Mouse (Mus musculus) urinary bladder, postnatal 10 days (tissue): ENCODE data around the gene Arpc2.
A peak's percentile ranks its signal among the peaks of the same experiment; 100 is the strongest.
"Not testable (repeated sequence)": the region's sequence is repeated elsewhere in the genome, so short reads cannot be mapped to it uniquely, and the experiment has no call there.

ENCODE experiments used
- DNase-seq: peaks from one replicate; pipeline ENCODE4 v3.0.0; 2022; ENCODE audit warnings: low spot score

The Arpc2 gene

DNA sequence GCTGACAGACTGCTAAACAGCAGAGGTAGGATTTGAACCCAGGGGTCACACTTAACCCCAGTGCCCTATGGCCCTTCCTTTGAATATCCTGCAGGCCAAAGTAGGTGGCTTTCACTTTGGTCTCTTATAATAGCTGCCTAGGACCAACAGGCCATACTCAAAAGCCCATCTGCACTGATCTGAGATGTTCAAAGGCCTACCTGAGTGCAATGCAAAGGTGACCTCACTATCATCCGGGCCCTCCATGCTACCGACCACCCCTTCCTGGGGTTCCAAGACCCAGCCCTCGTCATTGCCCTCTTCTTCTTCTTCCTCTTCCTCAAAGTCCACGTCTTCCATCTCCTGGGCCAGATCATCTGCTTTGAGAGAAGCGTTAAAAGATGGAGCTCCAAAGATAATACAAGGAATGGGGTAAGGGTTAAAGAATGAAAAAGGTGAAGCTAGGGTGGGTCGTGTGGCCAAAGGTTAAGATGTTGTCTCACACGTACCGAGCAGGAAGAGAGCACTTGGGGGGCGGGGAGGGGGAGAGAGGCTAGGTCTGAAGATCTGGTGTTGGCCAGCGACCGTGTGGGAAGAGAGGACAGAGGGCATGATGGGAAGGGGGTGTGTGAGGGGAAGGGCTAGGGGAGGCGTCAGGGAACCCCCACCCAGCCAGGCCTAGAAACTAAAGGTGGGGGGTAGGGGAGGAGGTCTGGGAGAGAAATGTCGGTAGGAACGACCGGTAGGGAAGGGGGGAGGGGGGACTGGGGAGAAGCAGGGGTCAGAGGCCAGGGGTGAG, 48.0 kb downstream of the Arpc2 start:
- no peak for DNase-seq

DNA sequence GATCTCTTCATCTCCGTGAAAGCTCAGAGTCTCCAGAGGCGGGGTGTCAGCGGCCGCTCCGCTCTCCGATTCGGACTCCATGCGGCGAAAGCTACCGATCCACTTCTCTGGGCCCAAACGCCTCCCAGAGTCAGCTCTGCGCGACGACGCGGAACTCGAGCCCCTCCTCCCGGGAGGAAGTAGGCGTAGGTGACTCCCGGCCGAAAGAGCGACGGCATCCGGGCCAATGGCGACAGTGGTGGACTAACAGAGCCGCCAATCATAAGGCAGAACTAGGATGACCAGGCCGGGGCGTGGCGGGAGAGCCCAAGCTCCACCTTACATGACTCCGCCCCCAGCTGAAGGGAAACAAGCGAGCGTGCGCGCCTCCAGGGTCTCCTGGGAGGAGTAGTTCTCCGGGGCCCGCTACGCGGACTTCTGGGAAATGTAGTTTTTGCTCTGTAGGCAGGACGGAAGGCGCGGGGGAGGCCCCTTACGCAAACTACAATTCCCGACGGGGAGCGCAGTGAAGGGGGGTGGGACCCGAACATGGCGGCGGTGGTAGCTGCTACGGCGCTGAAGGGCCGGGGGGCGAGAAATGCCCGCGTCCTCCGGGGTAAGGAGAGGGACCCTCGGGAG, 48.8 kb downstream of the Arpc2 start, which contains the start of the genes Aamp and Pnkd:
TSS of gene Aamp (minus strand) at position 196 of the 618 bp plus-strand sequence.
TSS of gene Pnkd (plus strand) at position 388 of the 618 bp plus-strand sequence.
- peak; percentile 97 for DNase-seq

DNA sequence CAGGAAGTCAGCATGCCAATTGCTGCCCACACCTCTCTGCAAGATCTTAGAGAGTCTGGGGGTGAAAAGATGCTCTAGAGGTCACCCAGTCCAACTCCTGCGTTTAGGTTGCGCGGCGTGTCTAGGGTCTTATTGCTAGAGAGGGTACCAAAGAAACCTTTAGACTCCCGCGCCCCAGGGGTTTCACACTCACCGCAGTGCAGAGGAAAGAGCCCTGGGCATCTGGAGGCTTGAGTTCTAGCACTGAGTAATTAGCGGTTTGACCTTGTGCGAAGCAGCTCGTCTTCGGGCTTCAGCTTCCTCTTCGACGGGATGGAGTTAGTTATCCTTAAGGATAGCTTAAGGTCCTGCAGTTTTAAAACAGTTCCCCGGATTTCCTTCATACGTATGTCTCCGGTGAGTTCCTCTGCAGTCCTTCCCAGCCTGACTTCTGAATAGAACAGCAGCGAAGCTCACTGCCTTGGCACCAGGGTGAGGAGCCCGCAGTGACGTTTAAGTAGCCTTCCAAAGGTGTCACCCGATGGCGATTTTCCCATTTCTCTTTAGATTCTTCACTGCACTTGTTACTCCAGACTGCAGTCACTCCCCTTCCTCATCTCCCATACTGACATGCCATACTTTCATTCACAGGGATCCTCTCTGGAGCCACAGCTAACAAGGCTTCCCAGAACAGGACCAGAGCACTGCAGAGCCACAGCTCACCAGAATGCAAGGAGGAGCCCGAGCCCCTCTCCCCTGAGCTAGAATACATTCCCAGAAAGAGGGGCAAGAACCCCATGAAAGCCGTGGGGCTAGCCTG, 49.5 kb downstream of the Arpc2 start:
- no peak for DNase-seq

DNA sequence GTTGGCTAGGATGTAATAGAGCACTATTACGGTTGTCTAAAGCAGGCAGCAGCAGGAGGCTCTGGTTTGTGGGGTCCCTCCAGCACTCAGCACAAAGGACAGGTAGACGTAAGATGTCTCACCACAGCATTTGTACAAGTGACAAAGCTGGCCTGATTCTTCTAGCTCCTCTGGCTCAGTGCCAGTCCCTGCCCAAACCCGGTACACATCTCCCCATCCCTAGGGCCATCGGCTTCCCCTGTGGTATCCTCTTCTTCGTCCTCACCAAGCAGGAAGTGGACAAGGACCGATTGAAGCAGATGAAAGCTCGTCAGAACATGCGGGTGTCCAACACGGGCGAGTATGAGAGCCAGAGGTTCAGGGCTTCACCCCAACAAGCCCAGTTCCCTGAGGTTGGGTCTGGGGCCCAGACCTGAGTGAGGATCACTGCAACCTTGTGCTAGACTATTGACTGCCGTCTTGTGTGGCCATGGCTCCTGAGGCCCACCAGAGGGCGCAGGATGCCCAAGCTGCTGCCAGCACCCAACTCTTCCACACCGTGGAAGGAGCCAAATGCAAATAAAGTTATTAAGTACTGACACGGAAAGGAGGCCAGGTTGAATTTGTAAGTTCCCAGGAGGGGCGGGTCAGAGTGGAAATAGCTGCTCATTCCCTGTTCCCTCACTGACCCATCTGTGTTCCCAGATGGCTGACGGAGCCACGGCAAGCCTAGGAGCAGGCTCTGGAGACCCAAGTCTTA, 51.2 kb downstream of the Arpc2 start:
- DNase-seq: not testable (repeated sequence)

DNA sequence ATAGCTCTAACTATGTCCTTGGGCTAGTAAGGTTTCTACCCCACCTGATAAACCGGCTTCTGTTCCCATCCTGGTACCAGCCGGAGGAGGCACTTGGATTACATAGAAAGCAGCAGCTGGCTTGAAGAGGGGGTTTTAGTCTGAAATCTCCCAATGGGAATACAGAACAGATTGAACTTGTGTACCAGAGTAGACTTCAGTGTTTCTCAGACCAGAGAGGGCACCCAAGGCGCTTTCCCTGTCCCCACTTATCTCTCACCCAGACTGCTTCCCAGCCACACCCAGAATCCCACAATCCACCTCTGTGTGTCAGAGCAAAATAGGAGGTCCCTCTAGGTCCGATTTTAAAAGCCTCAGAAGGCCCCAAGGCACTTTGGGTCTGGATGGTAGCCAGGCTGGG, 52.4 kb downstream of the Arpc2 start:
- no peak for DNase-seq

DNA sequence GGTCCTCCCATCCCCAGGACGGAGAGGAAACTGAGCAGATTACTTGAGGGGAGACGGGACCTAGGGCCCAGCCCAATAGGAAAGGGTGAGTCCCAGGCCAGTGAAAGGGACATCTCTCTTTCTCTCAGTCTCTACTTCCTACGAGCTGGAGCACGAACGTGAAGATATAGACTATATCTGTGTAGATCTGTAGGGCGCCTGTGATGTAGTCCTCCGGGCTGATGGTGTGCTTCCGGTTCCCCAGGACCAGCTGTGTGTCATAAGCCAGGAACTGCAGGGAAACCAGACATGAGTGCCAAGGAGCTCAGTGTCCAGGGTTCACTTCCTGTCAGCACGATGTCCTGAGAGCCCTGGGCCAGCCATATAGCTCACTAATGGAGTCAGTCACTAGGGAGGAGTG, 53.4 kb downstream of the Arpc2 start:
- DNase-seq: no peak

DNA sequence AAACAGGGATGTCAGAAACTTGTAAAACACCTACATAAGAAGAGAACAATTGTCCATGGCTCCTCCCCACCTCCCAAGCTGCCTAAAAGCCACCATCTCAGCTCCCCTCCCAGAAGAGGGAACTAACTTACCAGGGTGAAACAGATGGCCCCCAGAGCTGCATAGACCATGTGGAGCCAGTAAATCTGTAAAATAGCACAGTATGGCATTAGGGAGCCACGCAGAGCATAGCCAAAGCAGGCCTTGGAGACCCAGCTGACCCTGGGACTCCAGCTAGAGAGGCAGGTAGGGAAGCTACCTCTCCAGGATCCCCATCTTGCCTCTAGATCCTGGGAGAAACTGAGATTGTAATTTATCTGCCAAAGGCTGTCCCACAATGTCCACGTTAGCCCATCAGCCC, 53.9 kb downstream of the Arpc2 start:
- no peak for DNase-seq

DNA sequence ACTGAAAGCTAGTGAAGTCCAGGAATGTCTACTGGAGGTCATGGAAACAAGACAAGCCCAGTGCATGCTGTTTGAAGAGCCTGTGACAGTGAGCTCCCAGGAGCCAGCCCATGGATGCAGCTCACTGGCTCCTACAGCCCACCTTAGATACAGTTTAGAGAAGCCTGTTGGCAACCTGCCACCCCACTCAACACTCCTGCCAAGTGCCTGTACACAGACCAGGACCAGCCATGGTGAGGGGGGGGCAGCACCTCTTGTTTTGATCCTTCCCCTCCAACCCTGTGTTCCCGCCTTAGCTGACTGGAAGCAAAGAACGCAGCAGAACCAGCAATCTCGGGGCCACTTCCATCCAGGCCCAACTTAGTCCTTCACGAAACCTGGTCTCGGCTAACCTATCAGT, 54.3 kb downstream of the Arpc2 start:
- DNase-seq: no peak

DNA sequence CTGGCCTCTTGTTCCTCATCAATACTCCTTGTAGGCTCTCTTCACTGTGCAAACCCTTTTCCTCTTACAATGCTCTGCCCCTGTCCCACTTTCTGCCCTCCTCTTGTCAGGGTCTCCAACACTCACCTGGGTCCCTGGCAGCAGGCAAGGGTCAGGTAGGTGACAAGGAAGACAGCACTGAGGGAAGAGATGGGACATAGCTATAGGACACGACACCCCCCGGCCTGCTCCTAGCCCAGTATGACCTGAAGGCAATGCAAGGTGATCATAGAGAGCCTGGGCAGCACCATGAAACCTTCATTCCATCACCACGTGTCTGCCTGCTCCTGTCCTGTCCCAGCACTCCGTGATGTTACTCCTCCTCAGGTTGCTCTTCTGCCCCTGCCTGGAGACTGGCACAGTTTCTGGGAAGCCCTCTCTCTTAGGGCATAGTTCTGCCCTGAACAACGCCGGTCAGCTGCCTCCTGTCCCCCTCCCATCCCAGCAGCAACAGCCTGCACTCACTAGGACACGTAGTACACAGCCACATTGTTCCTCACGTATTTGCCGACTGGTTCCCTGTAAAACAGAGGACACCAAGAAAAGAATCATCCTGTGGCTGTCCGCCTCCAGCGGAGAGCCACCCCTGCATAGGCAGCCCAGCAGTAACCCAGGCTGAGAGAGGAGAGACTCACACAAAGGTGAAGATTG, 56.6 kb downstream of the Arpc2 start:
- DNase-seq: no peak

DNA sequence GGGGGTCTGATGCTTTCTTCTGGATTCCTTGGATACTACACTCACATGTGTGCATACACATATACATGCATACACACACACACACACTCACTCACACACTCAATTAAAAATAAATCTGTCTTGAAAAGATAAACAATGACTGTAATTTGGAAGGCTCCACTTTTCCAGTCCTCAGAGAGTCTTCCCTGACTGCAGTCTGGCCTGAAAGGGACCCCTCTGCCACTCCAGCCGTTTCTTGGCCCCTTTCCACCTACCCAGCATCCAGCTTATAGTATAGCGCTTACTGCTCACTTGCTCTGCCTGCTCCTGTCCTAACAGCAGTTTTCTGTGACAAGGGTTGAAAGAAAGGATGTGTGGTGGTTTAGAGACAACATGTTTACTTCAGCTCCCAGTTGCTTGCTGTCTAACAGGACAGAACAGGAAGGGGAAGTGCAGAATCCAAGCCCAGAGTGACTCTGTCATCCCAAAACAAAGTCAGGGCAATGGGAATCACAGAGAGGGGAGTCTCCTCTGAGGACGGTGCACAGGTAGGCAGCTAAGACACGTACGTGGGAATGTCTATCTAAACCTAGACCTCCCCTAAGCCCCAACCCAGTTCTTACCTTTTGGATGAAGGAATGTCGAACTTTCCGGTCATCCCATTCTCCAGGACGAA, 57.5 kb downstream of the Arpc2 start:
- DNase-seq: no peak

DNA sequence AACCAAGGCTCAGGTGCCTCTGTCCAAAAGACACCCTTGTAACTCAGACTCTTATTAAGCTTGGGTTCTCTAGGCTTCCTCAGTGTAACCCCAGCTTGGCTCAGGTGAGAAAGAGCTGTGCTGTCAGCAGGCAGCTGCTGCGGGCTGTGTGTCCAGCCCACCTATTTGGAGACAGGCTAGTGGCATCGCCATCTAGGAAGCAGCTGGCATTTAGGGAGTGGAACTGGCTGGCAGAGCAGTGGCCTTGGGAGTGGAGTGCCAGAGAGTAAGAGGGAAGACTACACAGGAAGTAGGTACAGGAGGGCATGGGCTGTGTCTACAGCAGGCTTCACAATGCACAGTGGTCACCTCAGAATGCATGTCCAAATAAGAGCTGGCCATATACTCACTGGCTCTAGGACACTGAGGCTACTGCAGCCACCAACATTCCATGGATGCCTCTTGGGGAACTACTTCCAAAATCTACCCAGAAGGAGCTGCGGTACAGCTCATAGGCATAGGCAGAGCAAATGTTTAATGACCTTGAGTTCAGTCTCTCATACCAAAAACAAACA, 58.3 kb downstream of the Arpc2 start:
- DNase-seq: no peak

DNA sequence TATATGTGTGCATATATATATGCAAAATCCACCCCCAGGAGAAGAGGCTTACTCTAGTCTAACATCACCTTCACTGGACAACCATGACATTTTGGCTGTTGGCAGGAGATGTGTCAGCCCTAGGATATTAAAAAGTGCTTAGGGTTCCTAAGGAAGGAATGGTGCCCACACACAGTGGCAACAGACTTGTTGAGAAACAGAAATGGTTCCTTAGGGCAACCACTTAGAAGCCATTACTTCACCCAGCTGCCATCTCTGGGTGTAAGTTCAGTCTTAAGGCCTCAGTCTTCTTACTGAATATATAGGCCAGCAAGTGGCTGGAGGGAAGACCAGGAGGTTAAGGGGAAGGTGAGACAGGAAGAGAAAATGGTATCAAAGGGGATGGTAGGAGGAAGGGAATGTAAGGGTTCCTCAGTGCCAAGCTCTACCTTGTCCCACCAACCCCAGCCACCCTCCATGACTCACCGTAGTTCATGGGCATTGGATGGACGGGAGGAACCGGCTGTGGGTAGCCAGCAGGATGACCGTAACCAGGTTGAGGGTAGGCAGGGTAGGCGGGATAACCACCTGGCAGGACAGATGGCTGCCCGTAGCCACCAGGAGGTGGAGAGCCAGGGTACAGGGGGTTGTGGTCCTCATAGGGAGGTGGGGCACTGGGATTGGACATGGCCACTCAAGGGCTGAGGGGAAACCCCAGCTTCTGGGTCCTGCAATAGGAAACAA, 59.0 kb downstream of the Arpc2 start:
- DNase-seq: no peak

DNA sequence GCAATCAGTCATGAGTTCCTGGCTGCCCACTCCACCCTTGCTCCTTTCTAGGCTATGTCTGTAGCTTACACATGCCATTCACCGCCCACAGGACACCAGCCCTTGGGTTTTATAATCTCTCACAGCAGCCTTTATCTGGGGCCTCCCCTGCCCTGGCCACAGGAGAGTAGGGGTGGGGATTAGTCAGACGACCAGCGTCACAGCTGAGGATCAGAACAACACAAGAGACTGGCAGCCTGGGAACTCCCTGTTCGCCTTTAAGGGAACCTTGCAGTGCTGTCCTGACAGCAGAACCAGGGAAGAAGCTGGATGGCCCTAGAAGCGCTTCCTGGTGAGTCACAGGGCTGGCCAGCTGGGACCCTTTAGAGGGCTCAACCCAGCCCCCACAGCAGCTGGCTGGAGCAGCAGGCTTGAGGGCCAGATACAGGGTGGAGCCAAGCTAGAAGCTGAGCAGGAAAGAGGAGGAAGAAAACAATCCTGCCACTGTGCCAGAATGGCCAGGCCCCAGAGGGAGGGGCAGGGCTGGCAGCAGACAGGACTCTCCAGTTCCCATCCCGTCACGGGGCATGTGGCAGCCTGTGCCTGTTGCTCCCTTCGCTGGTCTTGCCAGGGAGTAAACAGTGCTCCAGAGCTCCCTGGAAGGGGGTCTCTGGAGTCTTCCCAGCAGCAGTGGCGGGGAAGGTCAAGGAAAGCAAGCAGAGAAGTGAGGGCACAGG, 59.7 kb downstream of the Arpc2 start:
- DNase-seq: peak; percentile 71

DNA sequence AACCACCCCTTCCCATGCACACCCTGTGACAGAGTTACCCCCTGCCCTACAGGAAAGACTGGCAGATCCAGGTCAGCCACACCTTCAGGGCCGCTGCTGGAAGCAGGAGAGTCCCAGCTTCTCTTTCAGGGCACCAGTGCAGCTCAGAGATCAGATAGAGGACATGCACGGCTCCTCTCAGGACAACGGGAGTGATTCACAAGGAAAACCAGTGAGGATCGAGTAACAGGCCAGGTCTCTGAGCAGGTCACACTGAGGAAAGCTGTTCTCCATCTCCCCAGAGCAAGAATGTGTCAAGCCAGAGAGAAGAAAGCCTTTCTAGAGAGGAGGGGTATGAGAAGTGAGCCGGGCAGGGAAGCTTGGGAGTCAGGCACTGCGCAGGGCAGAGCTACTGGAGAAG, 60.6 kb downstream of the Arpc2 start:
- DNase-seq: no peak

DNA sequence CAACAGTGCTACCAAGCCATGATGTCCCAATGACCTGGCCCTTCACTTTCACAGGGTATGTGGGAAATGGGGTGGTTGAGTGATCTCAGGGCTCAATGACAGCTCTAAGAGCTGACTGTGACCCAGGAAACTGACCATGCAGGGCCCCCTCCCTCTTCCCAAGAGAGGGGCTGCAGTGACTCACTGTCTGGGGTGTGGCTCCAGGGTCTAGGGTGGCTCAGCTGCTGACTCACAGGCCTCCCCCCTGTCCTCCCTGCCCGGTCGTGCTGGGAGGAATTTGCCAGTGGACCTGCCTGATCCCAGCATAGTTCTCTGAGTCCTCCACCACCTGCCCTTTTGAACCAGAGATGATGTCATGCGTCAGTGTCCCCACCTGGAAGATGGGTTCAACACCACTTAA, 61.4 kb downstream of the Arpc2 start:
- no peak for DNase-seq

DNA sequence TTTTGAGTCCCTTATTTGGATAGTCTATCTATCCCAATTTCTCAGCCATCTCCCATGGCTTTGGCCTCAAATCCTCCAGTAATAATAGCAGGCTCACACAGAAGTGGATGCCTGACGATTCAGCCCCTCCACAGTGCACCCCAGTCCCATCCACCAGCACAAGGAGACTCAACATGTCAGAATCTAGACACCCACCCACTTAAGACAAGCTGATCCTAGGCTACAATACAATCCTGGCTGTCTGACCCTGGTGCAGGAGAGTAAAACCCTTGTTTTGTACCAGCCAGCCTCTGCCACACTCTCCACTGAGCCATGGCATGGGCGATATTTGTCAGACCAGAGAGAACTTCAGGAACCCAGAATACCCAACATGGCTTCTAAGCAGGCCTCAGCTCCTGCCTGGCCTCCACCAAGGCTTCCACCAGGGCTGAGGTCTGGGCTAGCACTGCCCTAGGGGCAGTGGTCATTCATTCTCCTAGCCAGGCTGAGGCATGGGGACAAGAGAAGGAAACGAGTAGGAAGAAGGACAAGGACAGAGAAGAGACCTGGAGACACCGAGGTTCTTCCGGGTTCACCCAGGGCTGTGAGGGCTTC, 62.4 kb downstream of the Arpc2 start:
- no peak for DNase-seq

DNA sequence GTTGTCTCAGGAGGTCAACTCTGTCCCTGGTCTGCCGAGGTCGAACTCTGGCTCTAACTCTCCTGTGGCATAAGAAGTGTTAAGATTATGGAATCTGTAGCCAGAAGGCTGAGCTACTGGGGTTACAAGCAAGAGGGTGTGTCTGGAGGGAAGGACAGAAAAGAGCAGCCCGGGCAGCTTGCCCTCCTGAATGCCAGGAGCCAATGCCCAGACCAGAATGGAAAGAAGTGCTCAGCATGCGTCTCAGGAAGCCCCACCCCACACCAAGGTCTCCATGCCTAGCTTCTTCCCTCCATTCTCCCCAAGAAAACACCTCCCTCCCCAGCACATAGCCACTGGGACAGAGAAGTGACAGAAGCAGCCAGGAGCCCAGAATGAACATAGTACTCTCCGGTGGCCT, 63.1 kb downstream of the Arpc2 start:
- no peak for DNase-seq

DNA sequence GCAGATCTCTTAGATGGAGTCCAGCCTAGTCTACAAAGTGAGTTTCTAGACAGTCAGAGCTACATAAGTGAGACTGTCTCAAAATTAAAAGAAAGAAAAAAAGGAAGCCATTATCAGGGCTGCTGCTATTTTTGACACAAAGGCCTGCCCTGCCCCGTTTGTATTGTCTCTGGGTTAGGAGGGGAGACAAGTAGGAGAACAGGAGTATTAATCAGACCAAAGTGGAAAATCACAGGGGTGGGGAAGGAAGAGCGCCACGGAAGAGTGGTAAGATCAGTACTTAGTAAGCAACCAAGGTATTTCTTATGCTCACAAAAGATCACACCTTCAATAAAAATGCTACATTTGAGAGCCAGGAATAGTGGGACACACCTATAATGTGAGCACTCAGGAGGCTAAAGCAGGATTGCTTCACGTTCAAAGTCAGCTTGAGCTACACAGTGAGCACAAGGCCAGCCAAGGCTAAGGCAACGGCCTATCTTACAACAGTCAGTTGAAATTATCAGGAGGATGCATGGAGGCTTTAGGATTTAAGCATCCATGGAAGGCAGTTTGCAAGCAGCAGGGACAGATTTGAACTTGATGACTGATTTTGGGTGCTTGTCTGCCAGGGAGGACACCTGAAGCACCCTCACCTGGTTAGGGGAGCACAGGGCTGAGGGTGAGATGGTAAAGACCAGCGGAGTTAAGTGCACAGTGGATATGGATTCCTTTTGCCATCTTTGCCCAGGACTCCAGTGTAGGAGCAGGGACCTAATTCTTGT, 64.6 kb downstream of the Arpc2 start:
- no peak for DNase-seq
